Mouse (Mus musculus) bone marrow macrophage, adult 2 months (primary cell): ENCODE measurements around the gene Fsd2.

Source experiments
- CTCF ChIP-seq: IDR thresholded peaks from 2 replicates; pipeline ENCODE4 v1.5.1; 2012; ENCODE audit warnings: low read depth, mild to moderate bottlenecking, low read length, moderate library complexity
- POLR2A ChIP-seq: IDR thresholded peaks from 2 replicates; pipeline ENCODE4 v1.6.1; 2012; ENCODE audit warnings: mild to moderate bottlenecking, low read depth, low read length, borderline replicate concordance

- TF ChIP-seq POLR2A (no peak), CTCF (no peak)
These were observed 1.2 kb downstream of the Fsd2 start for GRCm38 (mm10) chr7:81565381-81566055.
